Mouse (Mus musculus): ENCODE measurements around the gene Gm8994.

DNA sequence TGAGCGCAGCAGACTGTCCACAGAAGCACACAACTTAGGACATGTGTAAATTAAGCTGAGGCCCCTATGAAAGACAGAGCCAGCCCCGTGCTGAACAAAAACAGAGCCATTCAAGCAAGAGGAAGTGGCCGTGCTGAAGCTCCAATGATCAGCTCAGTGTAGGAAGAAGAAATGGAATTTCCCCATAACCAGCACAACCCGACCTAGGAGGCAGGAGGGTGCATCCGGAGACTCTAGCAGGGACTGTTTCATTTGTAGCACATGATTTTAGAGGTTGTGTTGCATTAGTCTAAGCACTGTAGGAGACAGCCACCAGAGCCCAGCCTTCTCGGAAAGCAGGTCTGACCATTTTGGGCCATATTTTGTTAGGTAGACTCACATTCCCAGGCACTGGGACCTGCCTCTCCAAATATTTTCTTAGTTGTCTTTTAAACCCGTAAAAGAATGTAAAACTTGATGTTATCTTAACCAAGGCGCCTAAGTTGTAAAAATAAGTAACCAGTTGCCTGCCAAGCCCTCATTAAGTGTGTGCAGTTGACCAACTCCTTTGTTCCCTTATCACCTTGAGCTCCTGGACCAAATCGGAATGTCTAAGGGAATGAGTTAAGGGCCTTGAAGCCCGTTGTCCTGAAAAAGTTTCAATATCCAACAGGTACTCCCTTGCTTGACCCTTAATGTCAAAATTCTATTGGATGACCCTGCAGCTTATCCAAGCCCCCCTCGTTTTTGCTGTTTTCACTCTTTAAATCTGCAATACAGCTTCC is 35.2 kb upstream of the Gm8994 start:
- no peak for TF ChIP-seq CTCF (conservative IDR thresholded peaks at IDR 0.05; ENCODE audit: low read length)
- TF ChIP-seq POU5F1 (IDR thresholded peaks at IDR 0.05; ENCODE audit: borderline replicate concordance, low read length) = no peak
- no peak for TF ChIP-seq NANOG (IDR thresholded peaks at IDR 0.05; ENCODE audit: borderline replicate concordance, low read length)

Measured in E14TG2a.4 (cell line).